Comparison of ENCODE assay signal across 7 mouse cellular contexts in genomic region chr7:111782126-111782525, GRCm38 (mm10). TPM values are rescaled to one million over a fixed set of nuclear protein-coding genes. Genes with fewer than 3 reads are reported as not detected.
DNase-seq lines count a peak whose midpoint lies in the region; ATAC-seq and TF ChIP-seq lines count a peak whose summit lies in the region.

No protein-coding gene starts in this region.

- TF ChIP-seq CTCF in bone marrow, adult 2 months (IDR thresholded peaks at IDR 0.05; ENCODE audit: control insufficient read depth, insufficient read depth, low read length), result peak; percentile 68
- peak; percentile 63; the same call in 1 of the 2 replicates for TF ChIP-seq CTCF in embryonic fibroblast, embryonic 13.5 days (IDR thresholded peaks at IDR 0.05; ENCODE audit: borderline replicate concordance, insufficient read depth, low read length)
- peak; percentile 97 for TF ChIP-seq CTCF in kidney, postnatal 0 days (IDR thresholded peaks at IDR 0.05; ENCODE audit: low read depth)
- peak; percentile 87 for TF ChIP-seq CTCF in liver, embryonic 14.5 days (IDR thresholded peaks at IDR 0.05; ENCODE audit: low read depth)

- H3K9me3 ChIP-seq in kidney, postnatal 0 days (replicated peaks; ENCODE audit: low read length), result no peaks in the 10 kb centered on the region
- H3K9me3 ChIP-seq in liver, embryonic 14.5 days (ENCODE audit: control insufficient read depth, low read length), result no peaks in the 10 kb centered on the region

- H3K9ac ChIP-seq in kidney, postnatal 0 days (ENCODE audit: low read depth, low read length), result no peak overlapping the region
- no peak overlapping the region for H3K9ac ChIP-seq in liver, embryonic 14.5 days (replicated peaks)

- peak; percentile 21 for DNase-seq in urinary bladder, postnatal 10 days (ENCODE audit: low spot score)
- DNase-seq in urinary bladder, adult 2 months (ENCODE audit: low spot score), result no peak
- peak; percentile 78 for DNase-seq in kidney, postnatal 0 days (ENCODE audit: low spot score)
- DNase-seq in liver, embryonic 14.5 days (ENCODE audit: low read depth in 3 of 3, low spot score in 3 of 3), result peak in 1 of 3 experiments; percentile 7
- peak; percentile 49 for DNase-seq in right cerebral cortex, postnatal 36 days (ENCODE audit: low spot score in 2 of 2)

- 47% methylated on average over 5 of the region's 5 CpGs for WGBS in bone marrow, adult 2 months
- 59% methylated on average over 5 of the region's 5 CpGs for WGBS in kidney, postnatal 0 days
- WGBS in liver, embryonic 14.5 days (ENCODE audit: insufficient replicate concordance), result 42% methylated on average over 5 of the region's 5 CpGs

- H3K4me1 ChIP-seq in bone marrow, adult 2 months (ENCODE audit: control insufficient read depth, insufficient read depth, low read length), result no peaks in the 10 kb centered on the region
- 0 out of 2 replicates have a peak, but pooled peaks cover 4% of the 10 kb centered on the region for H3K4me1 ChIP-seq in embryonic fibroblast, embryonic 13.5 days (ENCODE audit: control insufficient read depth, insufficient read depth, low read length)
- H3K4me1 ChIP-seq in kidney, postnatal 0 days (replicated peaks; ENCODE audit: insufficient read depth, low read length), result peaks cover 6% of the 10 kb centered on the region; the same call in 1 of the 2 replicates
- no peaks in the 10 kb centered on the region for H3K4me1 ChIP-seq in liver, embryonic 14.5 days (replicated peaks; ENCODE audit: control insufficient read depth in 2 of 2, insufficient read depth in 2 of 2, low read length in 1 of 2)

- TF ChIP-seq EP300 in liver, embryonic 14.5 days (IDR thresholded peaks at IDR 0.05; ENCODE audit: low read depth), result no peak

- H3K36me3 ChIP-seq in kidney, postnatal 0 days (ENCODE audit: insufficient read depth, low read length), result no peaks in the 10 kb centered on the region
- H3K36me3 ChIP-seq in liver, embryonic 14.5 days (replicated peaks; ENCODE audit: control insufficient read depth, insufficient read depth, low read depth), result no peaks in the 10 kb centered on the region

- TF ChIP-seq POLR2A in bone marrow, adult 2 months (IDR thresholded peaks at IDR 0.05; ENCODE audit: borderline replicate concordance, control insufficient read depth, low read depth, low read length), result no peak
- TF ChIP-seq POLR2A in embryonic fibroblast, embryonic 13.5 days (IDR thresholded peaks at IDR 0.05; ENCODE audit: low read depth, low read length), result no peak

- no peak overlapping the region for H3K4me3 ChIP-seq in bone marrow, adult 2 months (replicated peaks; ENCODE audit: control insufficient read depth, low read depth, low read length)
- no peak overlapping the region for H3K4me3 ChIP-seq in embryonic fibroblast, embryonic 13.5 days (ENCODE audit: insufficient read depth, low read length)
- H3K4me3 ChIP-seq in kidney, postnatal 0 days (replicated peaks; ENCODE audit: low read depth, low read length), result no peak overlapping the region
- no peak overlapping the region for H3K4me3 ChIP-seq in liver, embryonic 14.5 days (ENCODE audit: insufficient read depth in 1 of 2, low read depth in 2 of 2, low read length in 2 of 2)

- ATAC-seq in kidney, postnatal 0 days (replicated peaks; ENCODE audit: low FRiP score, low read depth), result no peak
- no peak for ATAC-seq in liver, embryonic 14.5 days (ENCODE audit: insufficient read depth)

- no peak overlapping the region for H3K4me2 ChIP-seq in kidney, postnatal 0 days (ENCODE audit: low read length)
- H3K4me2 ChIP-seq in liver, embryonic 14.5 days (ENCODE audit: low read depth), result no peak overlapping the region

- no peaks in the 10 kb centered on the region for H3K27me3 ChIP-seq in kidney, postnatal 0 days (ENCODE audit: insufficient read depth, low read length)
- H3K27me3 ChIP-seq in liver, embryonic 14.5 days (ENCODE audit: control insufficient read depth, insufficient read depth, low read length), result peaks cover 17% of the 10 kb centered on the region

- H3K27ac ChIP-seq in bone marrow, adult 2 months (ENCODE audit: control insufficient read depth, insufficient read depth, low read depth, low read length, poor library complexity), result no peak overlapping the region
- H3K27ac ChIP-seq in embryonic fibroblast, embryonic 13.5 days (ENCODE audit: insufficient read depth, low read length), result no peak overlapping the region
- no peak overlapping the region for H3K27ac ChIP-seq in kidney, postnatal 0 days
- no peak overlapping the region for H3K27ac ChIP-seq in liver, embryonic 14.5 days

RNA-seq across cellular contexts. Expression of gene Galnt18, which starts 2.3 kb away (rescaled TPM):
- polyA plus RNA-seq in urinary bladder, adult 2 months (2012; rRNA removed), result 23.2 and 26.8 TPM in 2 replicates
- polyA plus RNA-seq in bone marrow, adult 2 months (2011; ENCODE audit: insufficient read depth, insufficient read length, low replicate concordance, missing spikeins), result 0.38 and 2.2 TPM in 2 replicates
- polyA plus RNA-seq in embryonic fibroblast, embryonic 13.5 days (2011; ENCODE audit: insufficient read length, low read depth, missing spikeins), result 62.9 and 107 TPM in 2 replicates
- 52.1 and 53.3 TPM in 2 replicates for polyA plus RNA-seq in kidney, postnatal 0 days (2015; fragmentation: Nextera tagmentation; extraction: Ambion mirVana)
- polyA plus RNA-seq in liver, embryonic 14.5 days (2012; rRNA removed), result 1.0 and 1.1 TPM in 2 replicates
- 0.85 and 1.0 TPM in 2 replicates for polyA plus RNA-seq in liver, embryonic 14.5 days (2014; fragmentation: Nextera tagmentation; extraction: Ambion mirVana)
